Mouse (Mus musculus): ENCODE data around the gene Hist1h2ad. TPM values are rescaled to one million over a fixed set of nuclear protein-coding genes. Genes with fewer than 3 reads are reported as not detected.
"Not testable (repeated sequence)": the region's sequence is repeated elsewhere in the genome, so short reads cannot be mapped to it uniquely, and the experiment has no call there.

The Hist1h2ad gene
- polyA plus RNA-seq (2015; fragmentation: Nextera tagmentation; extraction: Ambion mirVana) = 0.89 and 2.3 TPM in 2 replicates

DNA sequence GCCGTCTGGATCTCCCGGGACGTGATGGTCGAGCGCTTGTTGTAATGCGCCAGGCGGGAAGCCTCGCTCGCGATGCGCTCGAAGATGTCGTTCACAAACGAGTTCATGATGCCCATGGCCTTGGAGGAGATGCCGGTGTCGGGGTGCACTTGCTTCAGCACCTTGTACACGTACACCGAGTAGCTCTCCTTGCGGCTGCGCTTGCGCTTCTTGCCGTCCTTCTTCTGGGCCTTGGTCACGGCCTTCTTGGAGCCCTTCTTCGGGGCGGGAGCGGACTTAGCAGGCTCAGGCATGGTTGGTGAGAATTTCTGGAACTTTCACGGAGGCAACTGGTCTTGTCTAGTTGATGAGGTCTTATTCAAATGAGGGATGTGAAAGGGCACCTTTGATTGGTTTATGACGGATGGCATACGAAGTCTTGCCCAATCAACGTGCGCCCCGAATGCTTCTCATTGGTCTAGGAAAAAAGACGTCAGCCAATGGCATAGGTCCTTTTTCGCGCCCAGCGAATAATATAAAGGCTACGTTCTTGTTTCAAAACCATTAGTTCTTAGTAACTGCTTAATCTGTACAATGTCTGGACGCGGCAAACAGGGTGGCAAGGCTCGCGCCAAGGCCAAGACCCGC is at the start of gene Hist1h2ad, which contains the start of gene Hist1h2bf:
TSS of gene Hist1h2ad (plus strand) at position 484 of the 627 bp plus-strand sequence.
TSS of gene Hist1h2bf (minus strand) at position 299 of the 627 bp plus-strand sequence.
- H3K9ac ChIP-seq = peak within 1 kb of the TSS; percentile 40
- H3K27ac ChIP-seq = peak within 1 kb of the TSS; percentile 94
- ATAC-seq (ENCODE audit: insufficient number of reproducible peaks, low FRiP score, low TSS enrichment, low read depth) = peak; percentile 87
- H3K4me2 ChIP-seq = peak within 1 kb of the TSS; percentile 57
- under 1% methylated on average over 39 of the region's 42 CpGs for WGBS
- peaks cover 30% of the 10 kb centered on the region for H3K4me1 ChIP-seq
- not testable (repeated sequence) for H3K9me3 ChIP-seq, H3K27me3 ChIP-seq, H3K36me3 ChIP-seq
- peak within 1 kb of the TSS; percentile 43 for H3K4me3 ChIP-seq

DNA sequence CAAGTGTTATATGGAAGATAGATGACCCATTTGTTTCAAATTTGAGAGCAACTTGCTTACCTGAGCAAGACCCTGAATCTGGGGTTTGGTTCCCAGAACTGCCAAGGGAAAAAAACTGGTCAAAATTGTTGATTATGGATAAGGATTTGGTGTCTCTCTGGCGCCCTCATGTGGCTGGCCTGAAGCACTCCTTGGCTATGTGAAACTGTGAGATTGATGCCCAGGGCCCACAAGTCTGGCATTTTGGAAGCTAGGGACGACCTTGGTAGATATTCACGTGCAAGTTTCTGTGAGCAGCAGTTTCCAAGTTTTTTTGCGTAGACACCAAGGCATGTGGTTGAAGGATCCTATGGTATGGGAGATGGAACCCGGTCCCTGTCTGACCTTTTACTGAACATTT is 49.5 kb upstream of the Hist1h2ad start:
- Histone ChIP-seq H3K9ac (no peak overlapping the region), H3K36me3 (no peaks in the 10 kb centered on the region), H3K27me3 (no peaks in the 10 kb centered on the region), H3K4me2 (no peak overlapping the region), H3K27ac (no peak overlapping the region), H3K4me1 (peaks cover 11% of the 10 kb centered on the region; the same call in 1 of the 2 replicates), H3K9me3 (no peaks in the 10 kb centered on the region), H3K4me3 (no peak overlapping the region)
- no peak for ATAC-seq (ENCODE audit: insufficient number of reproducible peaks, low FRiP score, low TSS enrichment, low read depth)
- WGBS = 10% methylated on average over 5 of the region's 5 CpGs

DNA sequence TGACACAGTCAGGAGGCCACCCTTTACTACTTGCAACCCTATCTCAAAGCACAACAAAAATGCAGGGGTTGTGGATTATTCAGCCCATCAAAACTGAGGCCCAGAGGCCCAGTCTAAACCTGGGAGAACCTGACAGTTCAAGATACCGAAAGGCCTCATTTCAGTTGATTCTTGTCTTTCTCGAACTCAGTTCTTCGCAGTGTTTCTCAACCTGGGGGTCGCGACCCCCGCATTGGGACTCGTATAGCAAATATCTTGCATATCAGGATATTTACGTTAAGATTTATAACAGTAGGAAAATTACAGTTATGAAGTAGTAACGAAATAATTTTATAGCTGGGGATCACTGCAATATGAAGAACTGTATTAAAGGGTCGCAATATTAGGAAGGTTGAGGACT is 48.3 kb upstream of the Hist1h2ad start:
- no peak overlapping the region for H3K9ac ChIP-seq
- H3K4me3 ChIP-seq = peak overlapping the region; percentile 50
- 2% methylated on average over 10 of the region's 10 CpGs for WGBS
- no peak overlapping the region for H3K27ac ChIP-seq
- ATAC-seq (ENCODE audit: insufficient number of reproducible peaks, low FRiP score, low TSS enrichment, low read depth) = no peak
- no peaks in the 10 kb centered on the region for H3K36me3 ChIP-seq
- no peaks in the 10 kb centered on the region for H3K9me3 ChIP-seq
- no peaks in the 10 kb centered on the region for H3K27me3 ChIP-seq
- H3K4me1 ChIP-seq = peaks cover 11% of the 10 kb centered on the region; the same call in 1 of the 2 replicates
- H3K4me2 ChIP-seq = peak overlapping the region; percentile 49

GRCm38 (mm10) chr13:23526312-23526711 is 47.9 kb upstream of the Hist1h2ad start:
- Histone ChIP-seq H3K9ac (no peak overlapping the region), H3K27me3 (no peaks in the 10 kb centered on the region), H3K4me3 (peak overlapping the region; percentile 50), H3K36me3 (no peaks in the 10 kb centered on the region), H3K9me3 (no peaks in the 10 kb centered on the region), H3K4me2 (peak overlapping the region; percentile 49), H3K4me1 (peaks cover 11% of the 10 kb centered on the region; the same call in 1 of the 2 replicates), H3K27ac (peak overlapping the region; percentile 77)
- WGBS = under 1% methylated on average over 17 of the region's 17 CpGs
- ATAC-seq (ENCODE audit: insufficient number of reproducible peaks, low FRiP score, low TSS enrichment, low read depth) = peak; percentile 48; the same call in 1 of the 2 replicates

- WGBS = 61% methylated on average over 5 of the region's 5 CpGs
- Histone ChIP-seq H3K4me1 (peaks cover 24% of the 10 kb centered on the region), H3K4me3 (no peak overlapping the region), H3K27me3 (no peaks in the 10 kb centered on the region), H3K4me2 (no peak overlapping the region), H3K9me3 (no peaks in the 10 kb centered on the region), H3K27ac (no peak overlapping the region), H3K36me3 (no peaks in the 10 kb centered on the region), H3K9ac (no peak overlapping the region)
- ATAC-seq (ENCODE audit: insufficient number of reproducible peaks, low FRiP score, low TSS enrichment, low read depth) = no peak
These were observed 45.2 kb upstream of the Hist1h2ad start for GRCm38 (mm10) chr13:23529005-23529404.

GRCm38 (mm10) chr13:23529480-23530165 is 44.6 kb upstream of the Hist1h2ad start:
- H3K36me3 ChIP-seq = no peaks in the 10 kb centered on the region
- peak overlapping the region; percentile 94 for H3K27ac ChIP-seq
- H3K4me3 ChIP-seq = peak overlapping the region; percentile 45
- H3K4me2 ChIP-seq = peak overlapping the region; percentile 75
- ATAC-seq (ENCODE audit: insufficient number of reproducible peaks, low FRiP score, low TSS enrichment, low read depth) = no peak
- H3K9ac ChIP-seq = 0 out of 2 replicates have a peak overlapping the region, but pooled peaks have one; percentile 17
- H3K4me1 ChIP-seq = peaks cover 26% of the 10 kb centered on the region
- 25% methylated on average over 2 of the region's 2 CpGs for WGBS
- no peaks in the 10 kb centered on the region for H3K9me3 ChIP-seq
- no peaks in the 10 kb centered on the region for H3K27me3 ChIP-seq

DNA sequence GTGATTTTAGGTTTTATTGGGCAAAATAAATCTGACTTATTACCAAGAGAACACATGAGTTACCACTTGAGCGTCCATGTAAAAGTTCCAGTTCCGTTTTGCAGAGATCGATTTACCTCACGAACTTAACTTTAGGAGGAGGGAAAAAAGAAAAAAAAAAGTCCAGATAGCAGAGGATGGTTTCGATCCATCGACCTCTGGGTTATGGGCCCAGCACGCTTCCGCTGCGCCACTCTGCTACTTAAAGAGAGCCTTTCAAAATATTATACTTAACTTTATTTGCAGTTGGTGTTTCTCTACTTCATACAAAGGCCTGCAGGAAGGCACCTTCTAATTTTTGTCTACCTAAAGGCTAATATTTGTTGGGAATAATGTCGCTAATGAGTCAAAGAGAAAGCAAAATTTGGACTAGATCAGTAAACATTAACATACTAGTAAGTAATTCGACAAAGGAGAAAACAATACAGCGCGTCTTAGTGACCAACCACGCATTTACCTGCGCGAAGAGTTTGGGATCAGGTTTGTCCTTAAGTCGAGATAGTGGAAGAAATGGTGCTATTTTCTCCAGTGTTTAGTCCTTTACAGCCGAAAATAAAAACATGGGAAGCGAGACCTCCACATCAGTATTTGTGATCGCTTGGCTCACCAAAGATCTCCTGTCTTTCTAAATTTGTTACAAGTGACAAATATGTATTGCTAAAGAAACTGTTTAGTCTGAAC is 43.8 kb upstream of the Hist1h2ad start:
- ATAC-seq (ENCODE audit: insufficient number of reproducible peaks, low FRiP score, low TSS enrichment, low read depth) = no peak

DNA sequence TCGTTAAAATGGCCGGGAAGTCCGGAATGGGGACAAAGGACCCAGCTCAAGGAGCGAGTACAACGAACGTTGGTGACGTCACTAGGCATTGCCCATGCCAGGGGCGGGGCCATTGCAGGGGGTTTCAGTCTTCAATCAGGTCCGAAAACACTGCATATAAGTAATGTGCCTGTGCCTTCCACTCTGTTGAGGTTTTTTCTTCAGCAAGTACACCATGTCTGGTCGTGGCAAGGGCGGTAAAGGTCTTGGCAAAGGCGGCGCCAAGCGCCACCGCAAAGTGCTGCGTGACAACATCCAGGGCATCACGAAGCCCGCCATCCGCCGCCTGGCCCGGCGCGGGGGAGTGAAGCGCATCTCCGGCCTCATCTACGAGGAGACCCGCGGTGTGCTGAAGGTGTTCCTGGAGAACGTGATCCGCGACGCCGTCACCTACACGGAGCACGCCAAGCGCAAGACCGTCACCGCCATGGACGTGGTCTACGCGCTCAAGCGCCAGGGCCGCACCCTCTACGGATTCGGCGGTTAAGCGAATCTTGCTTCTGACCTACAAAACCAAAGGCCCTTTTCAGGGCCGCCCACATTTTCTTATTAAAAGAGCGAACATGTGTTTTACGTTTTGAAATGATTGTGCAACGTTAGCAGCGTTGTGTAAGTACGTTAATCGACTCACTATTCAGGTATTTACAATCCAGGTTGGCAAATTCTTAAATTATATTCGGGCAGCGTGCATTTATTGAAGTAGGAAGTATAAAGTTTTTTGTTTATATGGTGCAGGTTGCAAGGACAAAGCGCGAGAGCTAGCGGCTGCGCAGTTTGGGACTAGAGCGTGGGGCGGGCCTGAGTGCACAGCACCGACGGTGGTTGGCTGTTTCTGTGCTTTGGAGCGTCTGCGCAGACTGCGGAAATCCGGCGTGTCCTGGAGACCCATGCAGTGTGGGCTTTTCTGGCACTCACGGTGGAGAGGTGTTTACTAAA is 43.0 kb upstream of the Hist1h2ad start, which contains the start of gene Hist1h4h:
TSS of gene Hist1h4h (plus strand) at position 150 of the 975 bp plus-strand sequence.
- no peaks in the 10 kb centered on the region for H3K27me3 ChIP-seq
- H3K4me1 ChIP-seq = peaks cover 25% of the 10 kb centered on the region
- ATAC-seq (ENCODE audit: insufficient number of reproducible peaks, low FRiP score, low TSS enrichment, low read depth) = peak; percentile 76
- H3K27ac ChIP-seq = peak within 1 kb of the TSS; percentile 94
- WGBS = under 1% methylated on average over 60 of the region's 70 CpGs
- H3K36me3 ChIP-seq = no peaks in the 10 kb centered on the region
- H3K9ac ChIP-seq = peak within 1 kb of the TSS; percentile 29
- peak within 1 kb of the TSS; percentile 45 for H3K4me3 ChIP-seq
- no peaks in the 10 kb centered on the region for H3K9me3 ChIP-seq
- peak within 1 kb of the TSS; percentile 75 for H3K4me2 ChIP-seq

More for the DNA sequence above, 43.8 kb upstream of the Hist1h2ad start:
- Histone ChIP-seq H3K4me2 (peak overlapping the region; percentile 75), H3K9me3 (no peaks in the 10 kb centered on the region), H3K27ac (peak overlapping the region; percentile 94), H3K36me3 (no peaks in the 10 kb centered on the region), H3K4me1 (peaks cover 26% of the 10 kb centered on the region), H3K9ac (peak overlapping the region; percentile 29; the same call in 1 of the 2 replicates), H3K27me3 (no peaks in the 10 kb centered on the region), H3K4me3 (peak overlapping the region; percentile 45)
- under 1% methylated on average over 20 of the region's 20 CpGs for WGBS

DNA sequence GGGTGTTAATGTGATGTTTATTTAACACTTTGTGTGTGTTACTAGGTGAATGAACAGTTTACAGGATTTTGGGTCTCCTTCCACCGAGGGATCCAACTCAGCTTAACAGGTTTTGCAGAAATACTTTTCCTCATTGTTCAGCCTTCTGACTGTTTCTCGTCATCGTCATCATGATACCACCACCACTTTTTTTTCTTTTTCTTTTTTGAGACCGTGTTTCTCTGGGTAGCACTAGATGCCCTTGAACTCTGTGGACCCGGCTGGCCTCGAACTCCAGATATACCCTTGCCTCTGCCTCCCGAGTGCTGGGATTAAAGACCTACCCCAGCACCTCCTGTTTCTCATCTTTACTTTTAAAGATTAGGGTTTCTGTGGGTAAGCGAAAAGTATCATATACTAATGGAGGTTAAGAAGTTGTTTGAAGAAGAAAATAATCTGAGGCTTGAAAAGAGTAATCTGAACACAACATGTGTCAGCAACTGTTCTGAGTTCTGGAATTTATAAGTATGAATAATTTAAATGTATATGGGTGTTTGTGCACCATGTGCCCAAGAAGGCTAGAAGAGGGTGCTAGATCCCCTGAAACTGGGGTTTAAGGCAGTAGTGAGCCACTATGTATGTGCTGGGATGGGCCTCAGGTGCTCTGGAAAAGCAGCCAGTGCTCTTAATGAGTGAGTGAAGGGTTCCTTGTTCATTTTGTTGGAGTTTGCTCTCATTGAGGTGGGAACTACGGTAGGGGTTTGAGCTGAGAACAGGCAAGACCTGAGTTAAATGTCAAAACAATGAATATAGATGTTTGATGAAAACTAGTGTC is 41.7 kb upstream of the Hist1h2ad start:
- whole genome bisulfite sequencing = 16% methylated on average over 9 of the region's 9 CpGs
- Histone ChIP-seq H3K27me3 (no peaks in the 10 kb centered on the region), H3K9me3 (no peaks in the 10 kb centered on the region), H3K4me1 (peaks cover 27% of the 10 kb centered on the region), H3K9ac (peak overlapping the region; percentile 21; the same call in 1 of the 2 replicates), H3K27ac (peak overlapping the region; percentile 94), H3K4me3 (peak overlapping the region; percentile 53), H3K4me2 (peak overlapping the region; percentile 75), H3K36me3 (no peaks in the 10 kb centered on the region)
- no peak for ATAC-seq (ENCODE audit: insufficient number of reproducible peaks, low FRiP score, low TSS enrichment, low read depth)
